Mouse (Mus musculus) gastrocnemius, postnatal 25 days (tissue): Measurements from ENCODE around the gene Vmn1r47. TPM values are rescaled to one million over a fixed set of nuclear protein-coding genes. Genes with fewer than 3 reads are reported as not detected.
"Not testable (repeated sequence)": the region's sequence is repeated elsewhere in the genome, so short reads cannot be mapped to it uniquely, and the experiment has no call there.

Experiments used
- DNase-seq: peaks from one replicate; pipeline ENCODE4 v3.0.0; 2022
- long read RNA-seq, 2 experiments: library from polyadenylated mRNA; stranded (forward); transcript quantifications; one replicate each; pipeline ENCODE4 v2.0.0; 2021
- total RNA-seq, 2 experiments: library from RNA; stranded (reverse); gene quantifications; 1 replicate in 1 of 2; 2 replicates in 1 of 2; pipeline ENCODE4 v1.2.3; 2021

Gene Vmn1r47
- total RNA-seq, result not detected
- long read RNA-seq, experiment 1, result 0 reads
- long read RNA-seq, experiment 2, result 0 reads

GRCm38 (mm10) chr6:90015847-90016246, at the start of gene Vmn1r47:
TSS of gene Vmn1r47 (plus strand) at chr6:90016147.
- DNase-seq, result not testable (repeated sequence)

GRCm38 (mm10) chr6:89966341-89966740, 49.6 kb upstream of the Vmn1r47 start:
- DNase-seq, result no peak

GRCm38 (mm10) chr6:89969013-89969412, 46.9 kb upstream of the Vmn1r47 start, which contains the start of gene Vmn1r46:
TSS of gene Vmn1r46 (plus strand) at chr6:89969313.
- DNase-seq, result no peak

GRCm38 (mm10) chr6:89985989-89986388, 30.0 kb upstream of the Vmn1r47 start:
- no peak for DNase-seq

- DNase-seq, result not testable (repeated sequence)
Observed at GRCm38 (mm10) chr6:90036741-90037140, 20.8 kb downstream of the Vmn1r47 start, which contains the start of gene Vmn1r48. TSS of gene Vmn1r48 (minus strand) at chr6:90036841.

Other genes with a start within 250 kb of the Vmn1r47 start
- not detected for gene Vmn1r42, start 139.7 kb upstream of the Vmn1r47 start, total RNA-seq
- not detected for gene Vmn1r43, start 139.7 kb upstream of the Vmn1r47 start, total RNA-seq
- not detected for gene Vmn1r44, start 132.5 kb upstream of the Vmn1r47 start, total RNA-seq
- gene Vmn1r45, start 75.5 kb upstream of the Vmn1r47 start, total RNA-seq, result not detected
- gene Vmn1r46, start 46.8 kb upstream of the Vmn1r47 start, total RNA-seq, result not detected
- not detected for gene Vmn1r48, start 20.7 kb downstream of the Vmn1r47 start, total RNA-seq
- gene Vmn1r49, start 62.4 kb downstream of the Vmn1r47 start, total RNA-seq, result not detected
- gene Vmn1r50, start 85.3 kb downstream of the Vmn1r47 start, total RNA-seq, result not detected
- gene Vmn1r51, start 106.4 kb downstream of the Vmn1r47 start, total RNA-seq, result not detected
- not detected for gene Vmn1r52, start 158.7 kb downstream of the Vmn1r47 start, total RNA-seq
- not detected for gene V1ra8, start 186.6 kb downstream of the Vmn1r47 start, total RNA-seq
- not detected for gene Vmn1r53, start 208.3 kb downstream of the Vmn1r47 start, total RNA-seq
- not detected for gene Vmn1r54, start 230.2 kb downstream of the Vmn1r47 start, total RNA-seq